Mouse (Mus musculus) lung, adult 18-20 months (tissue): ENCODE results near the gene Olfr734.

Experiments
- DNase-seq, 2 experiments: peaks; one replicate each; pipeline ENCODE4 v3.0.0; 2022; ENCODE audit warnings: mixed read lengths in 2 of 2

Gene Olfr734

GRCm38 (mm10) chr14:50326661-50327060 is at the start of gene Olfr734:
TSS of gene Olfr734 (minus strand) at chr14:50326761.
- no peak for DNase-seq

DNA sequence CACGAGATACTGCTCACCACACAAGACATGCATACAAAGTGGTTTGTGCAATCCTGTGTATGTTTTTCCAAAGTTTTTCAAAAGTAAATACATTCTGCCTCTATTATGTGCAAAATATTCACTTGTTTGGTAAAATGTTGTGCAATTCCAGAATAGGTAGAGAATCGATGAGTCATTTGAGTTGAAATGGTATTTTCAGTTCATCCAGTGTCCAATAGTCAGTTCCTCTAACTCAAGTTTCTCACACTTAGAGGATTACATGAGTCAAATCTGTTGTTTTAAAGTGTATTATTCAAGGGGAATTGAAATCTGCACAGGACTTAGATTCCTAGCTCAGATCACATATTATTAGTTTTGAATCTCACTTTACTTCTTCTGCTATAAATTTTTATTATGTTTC is 37.0 kb upstream of the Olfr734 start:
- no peak for DNase-seq

DNA sequence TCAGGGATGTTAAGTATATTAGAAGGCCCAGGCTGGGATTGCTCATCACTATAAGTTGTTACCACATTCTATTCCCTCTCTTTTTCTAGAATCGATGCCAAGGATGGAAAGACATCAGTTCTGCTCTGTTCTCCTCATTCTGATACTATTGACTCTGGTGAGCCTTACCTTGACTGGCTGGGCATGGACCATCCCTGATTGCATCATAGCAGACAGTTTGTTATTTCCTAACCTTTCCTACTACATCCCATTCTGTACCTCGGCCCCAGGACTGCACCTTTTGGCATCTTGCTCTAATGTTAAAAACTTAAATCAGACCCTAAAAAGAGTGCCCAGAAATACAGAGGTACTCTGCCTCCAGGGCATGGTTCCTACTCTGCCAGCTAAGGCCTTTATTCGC is 33.9 kb upstream of the Olfr734 start:
- no peak for DNase-seq

DNA sequence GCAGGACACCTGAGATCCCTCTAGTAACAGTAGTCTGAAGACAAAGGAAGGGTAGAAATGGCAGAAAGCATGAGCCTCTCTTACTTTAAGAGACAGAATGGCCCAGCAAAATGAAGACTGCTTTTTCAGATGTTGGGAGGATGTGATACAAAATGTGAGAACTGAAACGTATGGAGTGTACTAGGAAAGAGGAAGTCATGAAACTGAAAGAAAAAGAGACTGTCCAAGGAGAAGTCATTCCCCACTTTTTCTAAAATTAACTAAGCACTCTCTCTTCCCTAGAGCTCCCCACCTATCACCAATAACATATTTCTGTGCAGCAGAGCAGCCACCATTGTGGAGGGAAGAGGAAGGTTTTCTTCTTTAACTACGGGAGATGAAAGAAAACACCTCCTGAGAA is 31.0 kb upstream of the Olfr734 start, which contains the start of gene Tlr11:
TSS of gene Tlr11 (plus strand) at position 322 of the 400 bp plus-strand sequence.
- DNase-seq, result no peak

DNA sequence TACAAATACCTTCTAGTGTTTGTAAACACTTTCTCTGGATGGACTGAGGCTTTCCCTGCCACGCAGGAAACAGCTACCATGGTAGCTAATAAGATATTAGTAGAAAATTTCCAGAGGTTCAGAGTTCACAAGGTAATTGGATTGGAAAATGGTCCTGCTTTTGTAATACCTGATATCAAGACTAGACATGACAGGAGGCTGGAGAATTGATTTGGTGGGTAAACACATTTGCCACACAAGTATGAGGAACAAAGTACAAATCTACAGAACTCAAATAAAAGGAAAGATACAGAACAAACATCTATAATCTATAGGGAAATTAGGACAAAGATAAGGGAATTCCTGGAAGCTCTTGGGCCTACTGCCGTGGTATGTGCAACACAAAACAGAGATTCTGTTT is 30.2 kb upstream of the Olfr734 start:
- DNase-seq, result no peak

DNA sequence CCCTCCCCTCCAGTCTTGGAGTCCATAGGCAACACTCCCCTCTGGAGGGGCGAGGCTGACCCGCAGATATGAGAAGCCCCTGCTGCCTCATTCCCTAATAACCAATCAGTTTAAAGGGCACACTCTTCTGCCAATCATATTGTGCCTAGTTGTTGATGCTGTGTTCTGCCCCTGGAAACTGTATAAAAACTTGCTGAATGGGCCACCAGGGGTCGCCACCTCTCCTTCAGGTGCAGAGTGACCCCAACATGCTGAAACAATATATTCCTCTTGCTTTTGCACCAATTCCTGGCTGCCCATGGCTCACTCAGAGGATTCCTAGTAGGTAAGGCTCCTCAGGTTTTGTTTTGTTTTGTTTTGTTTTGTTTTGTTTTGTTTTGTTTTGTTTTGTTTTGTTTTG is 25.9 kb upstream of the Olfr734 start:
- DNase-seq, result peak in 1 of 2 experiments; percentile 7

DNA sequence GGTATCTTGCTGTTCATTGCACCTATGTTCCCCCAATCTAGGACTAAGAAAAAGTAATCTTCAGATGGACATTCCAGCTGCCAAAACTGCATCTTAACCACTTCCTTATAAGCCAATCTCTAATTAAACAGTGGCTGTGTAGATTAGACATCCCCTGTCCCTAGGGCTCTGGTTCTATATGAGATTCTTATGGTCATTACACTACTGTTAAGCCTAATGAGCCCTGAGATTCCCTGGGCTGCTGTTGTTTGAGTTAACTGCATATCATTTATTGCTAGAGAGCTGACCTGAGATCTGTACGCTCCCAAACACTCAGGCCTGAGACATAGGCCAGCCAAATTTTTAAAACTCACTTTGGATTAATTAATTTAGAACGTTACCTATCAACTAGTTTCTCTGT is 22.2 kb upstream of the Olfr734 start, which contains the start of gene Olfr735:
TSS of gene Olfr735 (minus strand) at position 77 of the 400 bp plus-strand sequence.
- DNase-seq, result no peak

- DNase-seq, result no peak
These were observed 25.1 kb downstream of the Olfr734 start, which contains the start of gene Olfr733 for GRCm38 (mm10) chr14:50301422-50301821. TSS of gene Olfr733 (minus strand) at chr14:50301522.

GRCm38 (mm10) chr14:50284106-50284505 is 42.5 kb downstream of the Olfr734 start, which contains the start of gene Olfr732:
TSS of gene Olfr732 (minus strand) at chr14:50284206.
- no peak for DNase-seq
